28 mouse cellular contexts compared by ENCODE assay signal in the genomic region with DNA sequence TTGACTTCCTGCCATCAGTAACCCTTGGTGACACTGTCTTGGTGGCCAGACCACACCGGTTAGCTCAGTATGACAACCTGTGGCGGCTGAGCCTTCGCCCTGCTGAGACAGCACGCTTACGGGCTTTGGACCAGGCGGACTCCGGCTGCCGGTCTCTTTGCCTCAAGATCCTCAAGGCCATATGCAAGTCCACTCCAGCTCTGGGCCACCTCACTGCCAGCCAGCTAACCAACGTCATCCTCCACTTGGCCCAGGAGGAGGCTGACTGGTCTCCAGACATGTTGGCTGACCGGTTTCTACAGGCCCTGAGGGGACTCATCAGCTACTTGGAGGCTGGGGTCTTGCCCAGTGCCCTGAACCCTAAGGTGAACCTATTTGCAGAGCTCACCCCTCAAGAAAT. TPM values are rescaled to one million over a fixed set of nuclear protein-coding genes. Genes with fewer than 3 reads are reported as not detected.
DNase-seq lines count a peak whose midpoint lies in the region; ATAC-seq and TF ChIP-seq lines count a peak whose summit lies in the region.
"Had no signal": no experiment of that assay in that cellular context is flagged by ENCODE, and none has a peak within 500 bp of the region (broad histone marks: within the 10 kb centered on the region; RNA-seq: fewer than 3 reads in every experiment).

No protein-coding gene starts in this region.

- no peak overlapping the region for H3K4me3 ChIP-seq in heart, embryonic 14.5 days (ENCODE audit: control insufficient read depth in 1 of 2, insufficient read depth in 1 of 2, low read depth in 1 of 2, low read length in 2 of 2)
- no peak overlapping the region for H3K4me3 ChIP-seq in bone marrow, adult 2 months (replicated peaks; ENCODE audit: control insufficient read depth, low read depth, low read length)
- H3K4me3 ChIP-seq in liver, embryonic 16.5 days (ENCODE audit: low read depth, low read length), result no peak overlapping the region
- no peak overlapping the region for H3K4me3 ChIP-seq in hindbrain, embryonic 10.5 days
- H3K4me3 ChIP-seq: embryonic facial prominence, embryonic 12.5 days; left cerebral cortex, adult 2 months; midbrain, embryonic 15.5 days; neural tube, embryonic 15.5 days; stomach, embryonic 15.5 days had no signal

- intact Hi-C loops in heart, postnatal 36 days (cut with DNase I), result no loop called here

- peaks cover 84% of the 10 kb centered on the region for H3K36me3 ChIP-seq in heart, embryonic 14.5 days (ENCODE audit: control insufficient read depth, insufficient read depth, low read length)
- peaks cover 37% of the 10 kb centered on the region for H3K36me3 ChIP-seq in liver, embryonic 16.5 days (ENCODE audit: control insufficient read depth, insufficient read depth)
- peaks cover 77% of the 10 kb centered on the region for H3K36me3 ChIP-seq in hindbrain, embryonic 10.5 days

- TF ChIP-seq POLR2A in bone marrow, adult 2 months (IDR thresholded peaks at IDR 0.05; ENCODE audit: borderline replicate concordance, control insufficient read depth, low read depth, low read length), result no peak

- no peak for ATAC-seq in heart, embryonic 14.5 days (ENCODE audit: insufficient number of reproducible peaks, insufficient read depth, low FRiP score, low read depth)
- no peak for ATAC-seq in liver, embryonic 16.5 days (ENCODE audit: low read depth)
- ATAC-seq: CD4-positive, CD25-positive, alpha-beta regulatory T cell, adult 4 months; forebrain, embryonic 16.5 days; midbrain, embryonic 15.5 days had no signal

- DNase-seq in adrenal gland, postnatal 10 days, result peak; percentile 14
- DNase-seq in adrenal gland, postnatal 4 days (ENCODE audit: low spot score in 2 of 2), result no peak
- DNase-seq in heart, postnatal 36 days, result no peak
- no peak for DNase-seq in hindbrain, embryonic 10.5 days (ENCODE audit: low spot score)
- DNase-seq in cerebellum, adult 11-12 months, result no peak
- DNase-seq: cerebellum, postnatal 10 days; gastrocnemius, postnatal 36 days; kidney, adult 8-10 months; kidney, postnatal 25 days; left cerebral cortex, postnatal 4 days; lung, adult 18-20 months; lung, postnatal 14 days; right cerebral cortex, postnatal 14 days; thymus, adult 18-20 months; thymus, postnatal 4 days had no signal

- H3K9ac ChIP-seq in heart, embryonic 14.5 days (ENCODE audit: low read length), result peak overlapping the region; percentile 23; the same call in 1 of the 2 replicates
- H3K9ac ChIP-seq in liver, embryonic 16.5 days (ENCODE audit: low read depth, low read length), result peak overlapping the region; percentile 67
- H3K9ac ChIP-seq: embryonic facial prominence, embryonic 12.5 days; midbrain, embryonic 15.5 days; neural tube, embryonic 15.5 days; stomach, embryonic 15.5 days had no signal

- H3K27ac ChIP-seq in heart, embryonic 14.5 days (replicated peaks in 1 of 2; ENCODE audit: control insufficient read depth in 1 of 2, insufficient read depth in 1 of 2, low read depth in 2 of 2, low read length in 2 of 2), result peak overlapping the region in 1 of 2 experiments; percentile 81; a peak in 1 of 4 replicates
- peak overlapping the region; percentile 31; the same call in 1 of the 2 replicates for H3K27ac ChIP-seq in bone marrow, adult 2 months (ENCODE audit: control insufficient read depth, insufficient read depth, low read depth, low read length, poor library complexity)
- peak overlapping the region; percentile 97 for H3K27ac ChIP-seq in liver, embryonic 16.5 days (ENCODE audit: low read length)
- no peak overlapping the region for H3K27ac ChIP-seq in hindbrain, embryonic 10.5 days
- H3K27ac ChIP-seq: embryonic facial prominence, embryonic 12.5 days; left cerebral cortex, adult 2 months; midbrain, embryonic 15.5 days; neural tube, embryonic 15.5 days; stomach, embryonic 15.5 days had no signal

- no peaks in the 10 kb centered on the region for H3K27me3 ChIP-seq in heart, embryonic 14.5 days (ENCODE audit: control insufficient read depth, insufficient read depth, low read length)
- H3K27me3 ChIP-seq in liver, embryonic 16.5 days (ENCODE audit: control insufficient read depth, insufficient read depth, low read depth, low read length), result no peaks in the 10 kb centered on the region
- H3K27me3 ChIP-seq in hindbrain, embryonic 10.5 days (ENCODE audit: insufficient read depth, poor library complexity, severe bottlenecking), result no peaks in the 10 kb centered on the region
- H3K27me3 ChIP-seq: embryonic facial prominence, embryonic 12.5 days; midbrain, embryonic 15.5 days; neural tube, embryonic 15.5 days; stomach, embryonic 15.5 days had no signal

- H3K4me1 ChIP-seq in heart, embryonic 14.5 days (ENCODE audit: control insufficient read depth in 2 of 2, insufficient read depth in 2 of 2, low read length in 2 of 2), result peaks cover 20 to 35% of the 10 kb centered on the region in 2 experiments
- H3K4me1 ChIP-seq in bone marrow, adult 2 months (ENCODE audit: control insufficient read depth, insufficient read depth, low read length), result no peaks in the 10 kb centered on the region
- H3K4me1 ChIP-seq in liver, embryonic 16.5 days (ENCODE audit: control insufficient read depth, low read depth, low read length), result peaks cover 58% of the 10 kb centered on the region
- H3K4me1 ChIP-seq in hindbrain, embryonic 10.5 days (replicated peaks), result peaks cover 12% of the 10 kb centered on the region

- TF ChIP-seq CTCF in bone marrow, adult 2 months (IDR thresholded peaks at IDR 0.05; ENCODE audit: control insufficient read depth, insufficient read depth, low read length), result no peak

- H3K9me3 ChIP-seq in heart, embryonic 14.5 days (ENCODE audit: control insufficient read depth, low read length), result no peaks in the 10 kb centered on the region
- no peaks in the 10 kb centered on the region for H3K9me3 ChIP-seq in liver, embryonic 16.5 days (replicated peaks; ENCODE audit: control insufficient read depth, low read length)
- no peaks in the 10 kb centered on the region for H3K9me3 ChIP-seq in hindbrain, embryonic 10.5 days
- H3K9me3 ChIP-seq: embryonic facial prominence, embryonic 12.5 days; midbrain, embryonic 15.5 days; neural tube, embryonic 15.5 days; stomach, embryonic 15.5 days had no signal

- no peak overlapping the region for H3K4me2 ChIP-seq in heart, embryonic 14.5 days (ENCODE audit: low read length)
- H3K4me2 ChIP-seq in liver, embryonic 16.5 days (ENCODE audit: low read depth, low read length), result peak overlapping the region; percentile 67; the same call in 1 of the 2 replicates
- H3K4me2 ChIP-seq: embryonic facial prominence, embryonic 12.5 days; midbrain, embryonic 15.5 days; neural tube, embryonic 15.5 days; stomach, embryonic 15.5 days had no signal

- WGBS in heart, embryonic 14.5 days, result 91% methylated on average over 10 of the region's 10 CpGs
- 93% methylated on average over 10 of the region's 10 CpGs for WGBS in bone marrow, adult 2 months
- WGBS in liver, embryonic 16.5 days (ENCODE audit: insufficient replicate concordance), result 82% methylated on average over 10 of the region's 10 CpGs
- WGBS in hindbrain, embryonic 10.5 days, result 96% methylated on average over 10 of the region's 10 CpGs

RNA-seq across cellular contexts. Expression of gene Atf4, which starts 5.3 kb away (rescaled TPM):
- total RNA-seq in adrenal gland, postnatal 10 days (2021), result 100 to 1,000 TPM; 121 to 199 TPM
- total RNA-seq in adrenal gland, postnatal 4 days (2021), result 100 to 1,000 TPM; 145 to 157 TPM
- 69.6 and 71.5 TPM in 2 replicates for polyA plus RNA-seq in heart, embryonic 14.5 days (2014; fragmentation: Nextera tagmentation; extraction: Ambion mirVana)
- total RNA-seq in heart, postnatal 36 days (2021), result 10 to 100 TPM; 65.2 to 75.8 TPM
- 248 and 280 TPM in 2 replicates for polyA plus RNA-seq in bone marrow, adult 2 months (2011; ENCODE audit: insufficient read depth, insufficient read length, low replicate concordance, missing spikeins)
- 138 and 139 TPM in 2 replicates for polyA plus RNA-seq in liver, embryonic 16.5 days (2015; fragmentation: Nextera tagmentation; extraction: Ambion mirVana)
- 111 TPM in 2 replicates for polyA plus RNA-seq in hindbrain, embryonic 10.5 days (2016; fragmentation: Nextera tagmentation; extraction: Ambion mirVana)

RNA-seq across cellular contexts. Expression of gene AC140267.1, which starts 14.0 kb away (rescaled TPM):
- total RNA-seq in adrenal gland, postnatal 10 days (2021), result 10 to 100 TPM in 1 of 2 experiments, 1 to 10 TPM in 1; 6.9 to 19.1 TPM
- 1 to 10 TPM; 7.3 to 8.9 TPM for total RNA-seq in adrenal gland, postnatal 4 days (2021)
- polyA plus RNA-seq in heart, embryonic 14.5 days (2014; fragmentation: Nextera tagmentation; extraction: Ambion mirVana), result not detected in 2 replicates
- 10 to 100 TPM; 10.7 to 20.5 TPM for total RNA-seq in heart, postnatal 36 days (2021)
- not detected in 2 replicates for polyA plus RNA-seq in bone marrow, adult 2 months (2011; ENCODE audit: insufficient read depth, insufficient read length, low replicate concordance, missing spikeins)
- polyA plus RNA-seq in liver, embryonic 16.5 days (2015; fragmentation: Nextera tagmentation; extraction: Ambion mirVana), result not detected in 2 replicates
- polyA plus RNA-seq in hindbrain, embryonic 10.5 days (2016; fragmentation: Nextera tagmentation; extraction: Ambion mirVana), result not detected in 2 replicates
- total RNA-seq: ES-E14 had no signal
- polyA plus RNA-seq: forebrain, embryonic 16.5 days; hindbrain, embryonic 11.5 days; neural tube, embryonic 15.5 days; stomach, embryonic 15.5 days had no signal

RNA-seq across cellular contexts. Expression of gene Rps19bp1, which starts 14.4 kb away (rescaled TPM):
- total RNA-seq in adrenal gland, postnatal 10 days (2021), result 10 to 100 TPM; 33.0 to 37.6 TPM
- 10 to 100 TPM; 35.7 to 41.1 TPM for total RNA-seq in adrenal gland, postnatal 4 days (2021)
- polyA plus RNA-seq in heart, embryonic 14.5 days (2014; fragmentation: Nextera tagmentation; extraction: Ambion mirVana), result 41.5 and 45.9 TPM in 2 replicates
- total RNA-seq in heart, postnatal 36 days (2021), result 10 to 100 TPM; 11.5 to 15.8 TPM
- 21.3 and 53.7 TPM in 2 replicates for polyA plus RNA-seq in bone marrow, adult 2 months (2011; ENCODE audit: insufficient read depth, insufficient read length, low replicate concordance, missing spikeins)
- 21.2 and 24.9 TPM in 2 replicates for polyA plus RNA-seq in liver, embryonic 16.5 days (2015; fragmentation: Nextera tagmentation; extraction: Ambion mirVana)
- polyA plus RNA-seq in hindbrain, embryonic 10.5 days (2016; fragmentation: Nextera tagmentation; extraction: Ambion mirVana), result 67.4 TPM in 2 replicates

RNA-seq across cellular contexts. Expression of gene Mief1, which starts 15.9 kb away (rescaled TPM):
- 10 to 100 TPM; 42.8 to 46.6 TPM for total RNA-seq in adrenal gland, postnatal 10 days (2021)
- total RNA-seq in adrenal gland, postnatal 4 days (2021), result 10 to 100 TPM; 41.9 to 46.6 TPM
- 27.6 and 28.1 TPM in 2 replicates for polyA plus RNA-seq in heart, embryonic 14.5 days (2014; fragmentation: Nextera tagmentation; extraction: Ambion mirVana)
- 10 to 100 TPM; 31.5 to 32.8 TPM for total RNA-seq in heart, postnatal 36 days (2021)
- 11.5 and 16.3 TPM in 2 replicates for polyA plus RNA-seq in bone marrow, adult 2 months (2011; ENCODE audit: insufficient read depth, insufficient read length, low replicate concordance, missing spikeins)
- 14.4 and 16.0 TPM in 2 replicates for polyA plus RNA-seq in liver, embryonic 16.5 days (2015; fragmentation: Nextera tagmentation; extraction: Ambion mirVana)
- polyA plus RNA-seq in hindbrain, embryonic 10.5 days (2016; fragmentation: Nextera tagmentation; extraction: Ambion mirVana), result 38.6 and 39.3 TPM in 2 replicates

RNA-seq across cellular contexts. Expression of gene Cacna1i, which starts 37.4 kb away (rescaled TPM):
- 1 to 10 TPM in 1 of 2 experiments, under 1 TPM in 1; 0.27 to 1.1 TPM for total RNA-seq in adrenal gland, postnatal 10 days (2021)
- total RNA-seq in adrenal gland, postnatal 4 days (2021), result 1 to 10 TPM; 1.2 to 1.3 TPM
- not detected in 2 replicates for polyA plus RNA-seq in heart, embryonic 14.5 days (2014; fragmentation: Nextera tagmentation; extraction: Ambion mirVana)
- total RNA-seq in heart, postnatal 36 days (2021), result under 1 TPM in 1 of 2 experiments, not detected in 1; 0.03 TPM
- polyA plus RNA-seq in bone marrow, adult 2 months (2011; ENCODE audit: insufficient read depth, insufficient read length, low replicate concordance, missing spikeins), result 1.2 and 2.8 TPM in 2 replicates
- polyA plus RNA-seq in liver, embryonic 16.5 days (2015; fragmentation: Nextera tagmentation; extraction: Ambion mirVana), result not detected in 2 replicates
- polyA plus RNA-seq in hindbrain, embryonic 10.5 days (2016; fragmentation: Nextera tagmentation; extraction: Ambion mirVana), result 0.01 and 0.04 TPM in 2 replicates
- total RNA-seq: megakaryocyte-erythroid progenitor cell, adult 5-6 weeks had no signal
- polyA plus RNA-seq: CD4-positive, CD25-positive, alpha-beta regulatory T cell, adult 4 months had no signal
